Mouse (Mus musculus) midbrain, embryonic 16.5 days (tissue): ENCODE data around the gene Krt79. TPM values are rescaled to one million over a fixed set of nuclear protein-coding genes. Genes with fewer than 3 reads are reported as not detected.

Source experiments
- microRNA-seq: library from miRNA; unstranded; fragments of <30 nt; microRNA quantifications from one replicate; pipeline ENCODE4, GENCODE M21; 2017
- polyA plus RNA-seq: library from polyadenylated mRNA; unstranded; fragments of >200 nt; fragmentation: Nextera tagmentation; extraction: Ambion mirVana; gene quantifications from 2 replicates; pipeline ENCODE4 v1.2.1, GENCODE M21; 2015

The Krt79 gene
- polyA plus RNA-seq, 1 experiment from 2014 or later, result 0.25 TPM

Small RNAs within 50 kb of the gene (microRNA-seq; reads per million reads assigned to microRNA genes)
- gene Gm44356, result not detected

Other genes with a start within 250 kb of the Krt79 start
- not detected in 2 replicates for gene Krt6a, start 246.0 kb downstream of the Krt79 start, polyA plus RNA-seq
- gene Krt5, start 227.4 kb downstream of the Krt79 start, polyA plus RNA-seq, result 0.08 TPM in 1 of 2 replicates, not detected in the other
- gene Krt71, start 197.2 kb downstream of the Krt79 start, polyA plus RNA-seq, result 0.09 and 0.21 TPM in 2 replicates
- not detected in 2 replicates for gene Krt72, start 153.9 kb downstream of the Krt79 start, polyA plus RNA-seq
- 0.31 and 0.43 TPM in 2 replicates for gene Krt73, start 138.0 kb downstream of the Krt79 start, polyA plus RNA-seq
- gene Krt2, start 122.2 kb downstream of the Krt79 start, polyA plus RNA-seq, result not detected in 2 replicates
- 14.5 and 14.7 TPM in 2 replicates for gene Krt1, start 89.5 kb downstream of the Krt79 start, polyA plus RNA-seq
- gene Krt77, start 70.6 kb downstream of the Krt79 start, polyA plus RNA-seq, result 0.45 and 0.73 TPM in 2 replicates
- gene Krt76, start 47.4 kb downstream of the Krt79 start, polyA plus RNA-seq, result 0.13 TPM in 1 of 2 replicates, not detected in the other
- gene Krt4, start 15.6 kb downstream of the Krt79 start, polyA plus RNA-seq, result not detected in 2 replicates
- gene Krt78, start 14.0 kb upstream of the Krt79 start, polyA plus RNA-seq, result not detected in 2 replicates
- gene Krt8, start 64.2 kb upstream of the Krt79 start, polyA plus RNA-seq, result 2.2 TPM in 2 replicates
- gene Krt18, start 87.9 kb upstream of the Krt79 start, polyA plus RNA-seq, result 3.8 and 5.1 TPM in 2 replicates
- 87.3 and 90.0 TPM in 2 replicates for gene Eif4b, start 133.4 kb upstream of the Krt79 start, polyA plus RNA-seq
- 7.4 and 9.4 TPM in 2 replicates for gene Tns2, start 160.1 kb upstream of the Krt79 start, polyA plus RNA-seq
- gene Spryd3, start 195.9 kb upstream of the Krt79 start, polyA plus RNA-seq, result 81.1 and 95.9 TPM in 2 replicates
- gene Igfbp6, start 204.0 kb upstream of the Krt79 start, polyA plus RNA-seq, result 2.5 and 3.1 TPM in 2 replicates
- 0.21 TPM in 1 of 2 replicates, not detected in the other for gene Soat2, start 210.2 kb upstream of the Krt79 start, polyA plus RNA-seq